Mouse (Mus musculus) liver, embryonic 12.5 days (tissue): Measurements from ENCODE around the gene Arhgap17. TPM values are rescaled to one million over a fixed set of nuclear protein-coding genes. Genes with fewer than 3 reads are reported as not detected.

ENCODE experiments used
- ATAC-seq: fragments of 200-750 bp; cut with Nextera tagmentation; 2 replicates; pipeline ENCODE4 v1.8.0; 2017; ENCODE audit warnings: moderate number of reproducible peaks, mild to moderate bottlenecking, moderate library complexity
- H3K27ac ChIP-seq: fragments of 300-500 bp; sonication (generic); 2 replicates; pipeline ENCODE4 v1.5.1; 2016; ENCODE audit warnings: mild to moderate bottlenecking
- H3K27me3 ChIP-seq: fragments of 300-500 bp; sonication (generic); replicated peaks from 2 replicates; pipeline ENCODE4 v1.6.1; 2016; ENCODE audit warnings: mild to moderate bottlenecking, moderate library complexity
- H3K36me3 ChIP-seq: fragments of 300-500 bp; sonication (generic); 2 replicates; pipeline ENCODE4 v1.6.1; 2016; ENCODE audit warnings: mild to moderate bottlenecking, moderate library complexity
- H3K4me1 ChIP-seq: fragments of 300-500 bp; sonication (generic); 2 replicates; pipeline ENCODE4 v1.6.1; 2016
- H3K4me2 ChIP-seq: fragments of 300-500 bp; sonication (generic); 2 replicates; pipeline ENCODE4 v1.6.1; 2016; ENCODE audit warnings: mild to moderate bottlenecking, moderate library complexity
- H3K4me3 ChIP-seq: fragments of 300-500 bp; sonication (generic); 2 replicates; pipeline ENCODE4 v1.5.1; 2016; ENCODE audit warnings: mild to moderate bottlenecking, moderate library complexity
- H3K9ac ChIP-seq: fragments of 300-500 bp; sonication (generic); 2 replicates; pipeline ENCODE4 v1.6.1; 2016; ENCODE audit warnings: mild to moderate bottlenecking, moderate library complexity
- H3K9me3 ChIP-seq: fragments of 300-500 bp; sonication (generic); replicated peaks from 2 replicates; pipeline ENCODE4 v1.6.1; 2016; ENCODE audit warnings: mild to moderate bottlenecking, moderate library complexity
- WGBS: fragments of 180-500 bp; shearing (Covaris S2); methylation state at CpG from one replicate; pipeline ENCODE4 v1.1.7; 2016; ENCODE audit not compliant: insufficient replicate concordance; 5-methylcytosine and 5-hydroxymethylcytosine counted together
- polyA plus RNA-seq: library from polyadenylated mRNA; unstranded; fragments of >200 nt; fragmentation: Nextera tagmentation; extraction: Ambion mirVana; gene quantifications from 2 replicates; pipeline ENCODE4 v1.2.1, GENCODE M21; 2016

The Arhgap17 gene
- polyA plus RNA-seq = 16.7 TPM in 2 replicates

DNA sequence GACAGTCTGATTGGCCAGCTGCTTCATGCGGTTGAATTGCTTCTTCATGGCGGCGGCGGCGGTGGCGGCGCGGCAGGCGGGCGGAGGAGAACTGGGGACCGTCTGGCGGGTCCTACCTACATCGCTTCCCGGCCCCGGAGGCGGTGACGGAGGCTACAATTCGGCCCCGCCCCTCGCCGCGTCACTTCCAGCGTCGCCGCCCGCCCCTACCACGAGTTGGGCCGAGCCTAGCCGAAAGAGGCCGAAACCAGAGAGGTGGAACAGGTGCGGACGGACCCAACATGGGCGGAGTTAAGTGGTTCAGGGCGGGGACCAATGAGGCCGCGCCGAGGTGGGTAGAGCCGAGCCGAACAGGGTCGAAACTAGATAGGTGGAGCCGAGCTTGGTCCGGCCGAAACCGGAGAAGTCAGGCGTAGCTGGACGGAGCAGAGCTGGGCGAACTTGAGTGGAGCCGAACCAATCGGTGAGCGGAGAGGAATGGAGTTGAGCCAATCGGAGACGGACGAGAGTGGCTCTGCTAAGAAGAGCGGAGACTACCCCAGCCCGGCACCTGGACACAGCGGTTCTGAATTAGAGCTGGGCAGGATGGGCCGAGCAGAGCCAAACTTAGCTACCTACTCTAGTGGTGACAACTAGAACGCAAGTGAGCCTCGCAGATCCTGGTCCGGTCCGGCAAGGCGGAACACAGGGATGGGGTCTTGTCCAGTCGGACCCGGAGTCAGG, at the start of gene Arhgap17, which contains the start of gene Lcmt1:
Arhgap17 (minus strand) TSS at position 157 of the 723 bp plus-strand sequence.
Lcmt1 (plus strand) TSS at position 26 of the 723 bp plus-strand sequence.
- 1% methylated on average over 61 of the region's 64 CpGs for WGBS
- H3K4me1 ChIP-seq = peaks cover 57% of the 10 kb centered on the region
- H3K27me3 ChIP-seq = no peaks in the 10 kb centered on the region
- H3K4me3 ChIP-seq = peak within 1 kb of the TSS; percentile 94
- peak within 1 kb of the TSS; percentile 95 for H3K9ac ChIP-seq
- no peaks in the 10 kb centered on the region for H3K9me3 ChIP-seq
- peak within 1 kb of the TSS; percentile 93 for H3K4me2 ChIP-seq
- H3K36me3 ChIP-seq = no peaks in the 10 kb centered on the region
- peak; percentile 96 for ATAC-seq
- peak within 1 kb of the TSS; percentile 92 for H3K27ac ChIP-seq

DNA sequence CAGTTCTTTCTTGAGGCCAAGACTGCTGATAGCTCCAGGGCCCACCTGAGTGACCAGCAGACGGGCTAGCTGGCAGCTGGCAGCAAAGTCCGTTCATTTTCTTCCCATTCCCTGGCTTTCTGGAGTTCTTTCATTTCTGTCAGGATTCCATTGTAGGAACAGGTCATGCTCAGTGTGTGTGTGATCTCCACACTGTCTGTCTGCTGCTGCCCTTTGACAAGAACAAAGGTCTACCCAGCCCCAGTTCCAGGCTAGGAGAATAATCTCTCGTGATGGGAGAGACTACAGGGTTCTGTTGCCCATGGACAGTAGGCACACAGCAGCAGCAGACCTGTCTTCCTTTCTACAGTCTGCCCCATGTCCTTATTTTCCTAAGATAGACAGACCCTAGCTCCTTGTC, 47.9 kb upstream of the Arhgap17 start:
- no peaks in the 10 kb centered on the region for H3K27me3 ChIP-seq
- WGBS = 85% methylated on average over 3 of the region's 3 CpGs
- no peak overlapping the region for H3K4me2 ChIP-seq
- no peak overlapping the region for H3K4me3 ChIP-seq
- H3K4me1 ChIP-seq = no peaks in the 10 kb centered on the region
- no peaks in the 10 kb centered on the region for H3K9me3 ChIP-seq
- no peak overlapping the region for H3K9ac ChIP-seq
- no peak for ATAC-seq
- H3K36me3 ChIP-seq = peaks cover 66% of the 10 kb centered on the region
- H3K27ac ChIP-seq = no peak overlapping the region

DNA sequence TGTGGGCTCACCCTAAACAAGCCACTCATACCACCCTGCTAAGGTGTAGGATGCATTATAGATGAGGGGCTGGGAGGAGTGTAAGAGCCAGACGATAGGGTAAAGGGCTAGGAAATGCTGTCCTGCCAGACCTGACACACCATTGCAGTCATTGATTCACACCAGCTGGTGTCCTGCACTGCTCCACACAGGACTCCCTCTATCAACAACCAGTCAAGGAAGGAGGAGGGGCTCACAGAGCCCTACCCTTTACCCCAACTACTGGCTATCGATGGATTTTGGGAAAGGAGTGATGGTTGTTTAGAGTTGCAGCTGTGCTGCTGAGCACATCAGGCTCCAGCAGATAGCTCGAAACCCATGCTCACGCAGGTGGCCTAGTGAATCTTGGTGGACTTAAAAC, 47.1 kb upstream of the Arhgap17 start:
- Histone ChIP-seq H3K36me3 (peaks cover 64% of the 10 kb centered on the region), H3K9ac (no peak overlapping the region), H3K27ac (no peak overlapping the region), H3K4me2 (no peak overlapping the region), H3K4me1 (no peaks in the 10 kb centered on the region), H3K9me3 (no peaks in the 10 kb centered on the region), H3K4me3 (no peak overlapping the region), H3K27me3 (no peaks in the 10 kb centered on the region)
- no peak for ATAC-seq
- WGBS = 79% methylated on average over 4 of the region's 4 CpGs

DNA sequence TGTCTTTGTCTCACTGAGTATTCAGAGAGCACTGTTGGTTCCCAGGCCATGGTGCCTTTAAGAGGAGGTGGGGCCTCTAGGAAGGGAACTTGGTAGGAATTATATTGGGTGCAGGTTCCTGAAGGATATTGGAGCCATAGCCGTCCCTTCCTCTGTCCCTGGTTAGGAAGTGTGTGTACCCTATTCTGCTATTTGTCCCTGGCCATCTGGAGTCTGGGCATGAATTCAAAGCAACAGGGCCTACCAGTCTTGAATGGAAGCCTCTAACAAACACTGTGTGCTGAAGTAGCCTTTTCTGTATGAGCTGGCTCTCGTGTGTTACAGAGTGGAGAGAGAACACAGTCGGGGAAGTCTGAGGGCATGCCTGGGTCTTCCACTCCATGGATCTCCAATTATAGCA, 42.4 kb upstream of the Arhgap17 start:
- peaks cover 46% of the 10 kb centered on the region for H3K36me3 ChIP-seq
- H3K9ac ChIP-seq = no peak overlapping the region
- H3K9me3 ChIP-seq = no peaks in the 10 kb centered on the region
- no peak for ATAC-seq
- H3K4me2 ChIP-seq = no peak overlapping the region
- no peak overlapping the region for H3K27ac ChIP-seq
- H3K27me3 ChIP-seq = no peaks in the 10 kb centered on the region
- H3K4me3 ChIP-seq = no peak overlapping the region
- no peaks in the 10 kb centered on the region; the same call in 1 of the 2 replicates for H3K4me1 ChIP-seq
- WGBS = 79% methylated on average over 3 of the region's 3 CpGs

DNA sequence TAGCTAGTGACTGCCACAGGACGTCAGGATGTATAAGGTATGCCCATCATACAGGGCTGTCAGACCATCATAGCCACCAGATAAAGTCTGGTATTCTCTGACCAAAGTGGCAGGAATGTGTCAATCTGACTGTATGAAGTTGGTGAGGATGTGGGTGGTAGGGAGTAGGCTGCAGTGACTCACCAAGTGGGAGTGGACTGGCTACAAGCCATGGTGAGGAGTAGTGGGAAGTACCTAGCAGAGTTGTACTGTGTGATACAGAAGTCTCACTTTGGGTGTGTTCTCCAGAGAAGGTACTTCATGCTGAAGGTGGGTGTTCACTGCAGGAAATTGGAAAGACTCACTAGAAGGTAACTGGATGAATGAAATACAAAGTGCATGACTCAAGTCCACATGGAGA, 41.4 kb upstream of the Arhgap17 start:
- ATAC-seq = no peak
- no peak overlapping the region for H3K4me2 ChIP-seq
- no peaks in the 10 kb centered on the region for H3K9me3 ChIP-seq
- no peak overlapping the region for H3K4me3 ChIP-seq
- no peak overlapping the region for H3K9ac ChIP-seq
- H3K4me1 ChIP-seq = peaks cover under 1% of the 10 kb centered on the region; the same call in 1 of the 2 replicates
- peaks cover 51% of the 10 kb centered on the region for H3K36me3 ChIP-seq
- no peaks in the 10 kb centered on the region for H3K27me3 ChIP-seq
- no peak overlapping the region for H3K27ac ChIP-seq
- whole genome bisulfite sequencing = 72% methylated on average over 1 of the region's 1 CpGs

DNA sequence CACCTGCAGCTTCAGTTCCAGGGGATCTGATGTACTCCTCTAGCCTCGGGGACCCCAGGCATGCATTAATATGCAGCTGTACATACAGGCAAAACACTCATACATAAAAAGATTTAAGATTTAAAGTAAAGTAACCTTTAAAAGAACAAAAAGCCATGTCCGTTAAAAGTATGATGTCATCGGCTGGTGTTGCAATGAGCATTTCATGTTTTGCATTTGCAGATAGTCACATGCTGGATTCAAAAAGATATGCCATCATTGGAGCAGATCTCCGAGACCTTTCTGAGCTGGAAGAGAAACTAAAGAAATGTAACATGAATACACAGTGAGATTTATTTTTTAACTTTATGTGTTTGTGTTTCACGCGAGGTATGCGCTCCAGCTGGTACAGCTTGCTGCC, 40.8 kb upstream of the Arhgap17 start:
- 82% methylated on average over 7 of the region's 7 CpGs for WGBS
- no peak overlapping the region for H3K4me3 ChIP-seq
- H3K9ac ChIP-seq = no peak overlapping the region
- peaks cover 52% of the 10 kb centered on the region for H3K36me3 ChIP-seq
- H3K4me2 ChIP-seq = no peak overlapping the region
- peaks cover 7% of the 10 kb centered on the region for H3K4me1 ChIP-seq
- H3K27me3 ChIP-seq = no peaks in the 10 kb centered on the region
- no peak for ATAC-seq
- H3K9me3 ChIP-seq = no peaks in the 10 kb centered on the region
- H3K27ac ChIP-seq = no peak overlapping the region

DNA sequence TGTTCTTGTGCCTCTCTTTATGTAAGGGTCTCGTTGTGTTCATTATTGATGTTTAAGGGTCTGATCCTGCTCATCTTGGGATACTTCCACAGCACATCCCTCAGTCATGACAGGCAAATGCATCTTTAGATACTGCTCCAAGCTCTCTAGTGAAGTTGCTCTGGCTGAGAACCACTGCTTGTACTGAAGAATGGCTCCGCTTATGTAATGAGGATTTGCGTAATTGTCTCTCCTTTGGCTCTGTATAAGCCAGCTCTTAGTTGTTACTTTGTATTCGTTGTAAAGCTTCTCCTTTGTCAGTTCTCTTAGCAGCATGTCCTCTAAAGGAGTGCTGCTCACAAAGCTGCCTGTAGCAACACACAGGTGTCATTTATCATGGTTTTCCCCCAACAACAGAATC, 37.3 kb upstream of the Arhgap17 start:
- ATAC-seq = no peak
- WGBS = 84% methylated on average over 4 of the region's 4 CpGs
- no peaks in the 10 kb centered on the region for H3K9me3 ChIP-seq
- H3K27ac ChIP-seq = no peak overlapping the region
- H3K4me1 ChIP-seq = peaks cover 18% of the 10 kb centered on the region
- no peak overlapping the region for H3K9ac ChIP-seq
- H3K36me3 ChIP-seq = peaks cover 57% of the 10 kb centered on the region
- no peak overlapping the region for H3K4me2 ChIP-seq
- H3K4me3 ChIP-seq = no peak overlapping the region
- H3K27me3 ChIP-seq = no peaks in the 10 kb centered on the region

DNA sequence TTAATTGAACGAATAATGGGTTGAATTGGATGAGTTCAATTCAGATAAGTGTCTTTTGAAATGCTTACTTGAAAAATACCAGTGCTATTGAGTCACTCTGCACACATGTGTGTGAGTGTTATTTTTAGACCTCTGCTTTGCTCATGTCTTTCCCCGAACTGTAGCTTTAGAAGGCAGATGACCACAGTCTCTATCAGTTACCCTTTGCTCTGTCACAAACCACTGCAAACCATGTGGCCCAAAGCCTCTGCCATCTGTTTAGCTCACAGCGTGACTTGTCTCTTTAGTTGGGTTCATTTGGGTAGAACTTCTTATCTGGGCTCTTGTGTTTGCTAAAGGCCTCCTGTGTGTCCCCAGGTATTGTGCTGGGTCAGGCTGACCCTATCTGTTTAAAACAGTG, 35.9 kb upstream of the Arhgap17 start:
- Histone ChIP-seq H3K36me3 (peaks cover 57% of the 10 kb centered on the region), H3K27ac (no peak overlapping the region), H3K9me3 (no peaks in the 10 kb centered on the region), H3K4me3 (no peak overlapping the region), H3K4me1 (peaks cover 18% of the 10 kb centered on the region), H3K9ac (no peak overlapping the region), H3K4me2 (no peak overlapping the region), H3K27me3 (no peaks in the 10 kb centered on the region)
- ATAC-seq = peak; percentile 60; the same call in 1 of the 2 replicates
- WGBS = 33% methylated on average over 3 of the region's 3 CpGs

DNA sequence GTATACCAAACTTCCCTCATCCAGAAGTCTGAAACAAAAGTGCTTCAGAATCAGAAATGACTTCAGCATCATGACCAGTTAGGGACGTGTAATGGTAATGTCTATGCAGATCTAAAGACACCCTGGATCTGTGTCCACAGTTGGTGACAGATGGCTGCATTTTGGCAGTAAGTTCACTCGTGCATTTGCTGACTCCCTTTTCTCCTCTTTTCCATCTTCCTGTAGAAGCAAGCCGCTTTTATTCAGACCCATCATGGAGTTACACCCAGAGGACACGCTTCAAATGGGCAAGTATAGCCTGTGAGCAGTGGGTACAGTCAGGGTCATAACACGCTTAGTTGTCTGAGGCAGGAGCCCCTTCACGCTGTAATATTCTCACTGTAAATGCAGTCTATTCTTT, 34.5 kb upstream of the Arhgap17 start:
- no peaks in the 10 kb centered on the region for H3K27me3 ChIP-seq
- H3K27ac ChIP-seq = no peak overlapping the region
- no peaks in the 10 kb centered on the region for H3K9me3 ChIP-seq
- no peak overlapping the region for H3K4me2 ChIP-seq
- peaks cover 21% of the 10 kb centered on the region for H3K4me1 ChIP-seq
- H3K4me3 ChIP-seq = no peak overlapping the region
- 88% methylated on average over 6 of the region's 6 CpGs for WGBS
- no peak overlapping the region for H3K9ac ChIP-seq
- no peak for ATAC-seq
- H3K36me3 ChIP-seq = peaks cover 60% of the 10 kb centered on the region

DNA sequence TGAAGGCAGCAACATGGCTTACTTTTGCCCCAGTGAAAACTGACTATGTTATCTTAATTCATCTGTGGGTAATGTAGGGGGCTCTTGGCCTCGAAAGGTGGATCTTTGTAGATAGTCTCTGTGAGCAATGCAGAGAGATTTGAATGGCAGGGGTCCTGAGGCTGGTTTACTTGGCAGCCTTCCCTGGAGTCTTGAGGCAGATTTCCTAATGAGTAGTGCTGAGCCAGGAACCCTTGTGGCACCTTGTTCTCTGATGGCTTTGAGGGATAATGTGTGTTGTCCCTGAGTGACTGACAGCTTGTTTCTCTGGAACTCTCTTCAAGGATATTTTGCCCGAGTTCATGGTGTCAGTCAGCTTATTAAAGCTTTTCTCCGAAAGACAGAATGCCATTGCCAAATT, 31.4 kb upstream of the Arhgap17 start:
- Histone ChIP-seq H3K27me3 (no peaks in the 10 kb centered on the region), H3K36me3 (peaks cover 52% of the 10 kb centered on the region), H3K27ac (no peak overlapping the region), H3K9ac (no peak overlapping the region), H3K4me1 (peaks cover 26% of the 10 kb centered on the region), H3K4me3 (no peak overlapping the region), H3K9me3 (no peaks in the 10 kb centered on the region), H3K4me2 (no peak overlapping the region)
- 73% methylated on average over 3 of the region's 3 CpGs for WGBS
- no peak for ATAC-seq

DNA sequence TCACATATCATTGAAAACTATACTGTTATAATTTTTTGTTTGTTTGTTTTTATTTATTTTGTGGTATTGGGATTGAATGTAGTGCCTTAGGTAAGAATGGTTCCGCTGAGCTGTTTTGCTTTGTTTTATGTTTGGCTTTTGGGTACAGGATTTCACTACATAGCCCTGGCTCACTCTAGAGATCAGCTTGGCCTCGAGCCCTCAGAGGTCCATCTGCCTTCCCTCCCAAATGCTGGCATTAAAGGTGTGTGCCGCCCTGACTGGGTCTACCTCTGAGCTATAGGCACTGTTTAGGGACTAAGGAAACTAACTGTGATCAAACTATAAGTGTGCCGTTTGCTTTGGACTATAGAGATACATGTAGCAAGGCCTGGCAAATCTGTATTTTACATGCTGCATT, 29.6 kb upstream of the Arhgap17 start:
- H3K27me3 ChIP-seq = no peaks in the 10 kb centered on the region
- no peak for ATAC-seq
- no peak overlapping the region for H3K9ac ChIP-seq
- H3K27ac ChIP-seq = no peak overlapping the region
- peaks cover 41% of the 10 kb centered on the region for H3K36me3 ChIP-seq
- no peak overlapping the region for H3K4me2 ChIP-seq
- peaks cover 12% of the 10 kb centered on the region; the same call in 1 of the 2 replicates for H3K4me1 ChIP-seq
- no peaks in the 10 kb centered on the region for H3K9me3 ChIP-seq
- no peak overlapping the region for H3K4me3 ChIP-seq
- 73% methylated on average over 4 of the region's 4 CpGs for WGBS

DNA sequence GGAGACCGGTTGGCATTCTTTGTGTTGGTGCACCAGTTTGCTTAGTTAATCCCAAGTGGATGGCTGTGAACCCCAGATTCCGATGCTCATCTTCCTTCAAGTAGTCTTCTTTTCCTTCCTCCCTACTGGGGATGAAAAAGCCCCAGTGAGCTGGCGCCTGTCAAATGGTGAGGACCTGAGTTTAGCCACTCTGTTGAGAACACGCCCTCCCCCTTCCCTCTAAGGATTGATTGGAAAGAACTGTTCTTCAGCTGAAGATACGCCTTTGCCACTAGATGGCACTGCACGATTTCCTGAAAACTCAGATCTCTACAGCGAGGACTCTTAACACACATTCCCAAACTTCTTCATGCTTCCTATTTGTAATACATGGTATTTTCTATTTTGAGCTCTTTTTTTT, 29.1 kb upstream of the Arhgap17 start:
- no peak overlapping the region for H3K9ac ChIP-seq
- H3K4me3 ChIP-seq = no peak overlapping the region
- WGBS = 23% methylated on average over 7 of the region's 7 CpGs
- H3K4me2 ChIP-seq = no peak overlapping the region
- H3K27ac ChIP-seq = no peak overlapping the region
- no peaks in the 10 kb centered on the region for H3K27me3 ChIP-seq
- ATAC-seq = peak; percentile 55
- peaks cover 36% of the 10 kb centered on the region for H3K36me3 ChIP-seq
- peaks cover 15% of the 10 kb centered on the region; the same call in 1 of the 2 replicates for H3K4me1 ChIP-seq
- H3K9me3 ChIP-seq = no peaks in the 10 kb centered on the region
